Mouse (Mus musculus) lung, adult 2 months (tissue): ENCODE data around the gene Mrpl24.

Experiments
- CTCF ChIP-seq: fragments of 200-500 bp; IDR thresholded peaks from 2 replicates; pipeline ENCODE4 v1.5.1; 2011; ENCODE audit warnings: mild to moderate bottlenecking, low read length, control low read depth; ENCODE audit not compliant: insufficient read depth
- POLR2A ChIP-seq: fragments of 200-500 bp; IDR thresholded peaks from 2 replicates; pipeline ENCODE4 v1.6.1; 2011; ENCODE audit warnings: low read depth, mild to moderate bottlenecking, control low read depth, low read length, borderline replicate concordance; ENCODE audit errors: extremely low read depth

- no peak for TF ChIP-seq CTCF
- TF ChIP-seq POLR2A, result no peak
These were observed 52.3 kb downstream of the Mrpl24 start for GRCm38 (mm10) chr3:87971489-87972202.
